Mouse (Mus musculus): ENCODE measurements around the gene Stard5.

Stard5 gene

DNA sequence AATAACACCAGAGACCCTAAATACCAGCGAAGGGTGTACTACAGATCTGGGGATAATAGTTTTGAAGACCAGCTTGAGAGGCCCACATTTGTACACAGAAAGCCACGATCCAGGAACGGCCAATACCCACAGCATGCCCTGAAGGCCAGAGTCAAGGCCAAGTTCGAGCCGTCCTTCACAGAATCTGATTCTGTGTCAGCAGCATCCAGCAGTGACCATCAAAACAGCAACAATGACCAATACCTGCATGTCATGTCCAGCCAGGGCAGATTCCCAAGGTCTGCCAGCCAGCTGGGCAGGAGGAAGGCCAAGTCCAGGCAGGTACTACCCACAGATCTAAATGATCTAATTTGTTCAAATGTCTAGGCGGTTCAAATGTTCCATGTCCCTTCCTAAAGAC is 9.2 kb upstream of the Stard5 start:
- DNase-seq (ENCODE audit: low read depth, low spot score): no peak
- Histone ChIP-seq H3K27me3 (ENCODE audit: control insufficient read depth, insufficient read depth, low read length, poor library complexity, severe bottlenecking) (no peaks in the 10 kb centered on the region), H3K36me3 (ENCODE audit: control insufficient read depth, insufficient read depth, low read length, poor library complexity, severe bottlenecking) (no peaks in the 10 kb centered on the region)

DNA sequence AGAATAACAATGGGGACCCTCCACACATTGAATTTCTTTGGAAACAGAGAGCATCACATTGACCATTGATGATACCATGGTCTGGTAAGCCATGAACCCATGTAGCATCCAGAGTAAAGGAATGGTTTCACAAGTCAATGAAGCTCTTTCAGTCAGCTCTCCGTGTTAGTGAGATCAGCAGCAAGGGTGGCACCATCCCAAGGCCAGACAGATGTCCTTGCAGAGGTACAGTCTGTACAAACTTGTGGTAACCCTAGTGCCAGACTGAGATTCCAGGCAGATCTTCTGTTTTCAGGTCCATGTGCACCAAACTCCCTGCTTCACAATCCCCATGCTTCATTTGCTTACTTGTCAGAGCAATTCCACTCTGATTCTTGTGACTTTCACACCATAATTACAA is 7.7 kb upstream of the Stard5 start:
- DNase-seq (ENCODE audit: low read depth, low spot score): no peak
- Histone ChIP-seq H3K36me3 (ENCODE audit: control insufficient read depth, insufficient read depth, low read length, poor library complexity, severe bottlenecking) (no peaks in the 10 kb centered on the region), H3K27me3 (ENCODE audit: control insufficient read depth, insufficient read depth, low read length, poor library complexity, severe bottlenecking) (no peaks in the 10 kb centered on the region)

DNA sequence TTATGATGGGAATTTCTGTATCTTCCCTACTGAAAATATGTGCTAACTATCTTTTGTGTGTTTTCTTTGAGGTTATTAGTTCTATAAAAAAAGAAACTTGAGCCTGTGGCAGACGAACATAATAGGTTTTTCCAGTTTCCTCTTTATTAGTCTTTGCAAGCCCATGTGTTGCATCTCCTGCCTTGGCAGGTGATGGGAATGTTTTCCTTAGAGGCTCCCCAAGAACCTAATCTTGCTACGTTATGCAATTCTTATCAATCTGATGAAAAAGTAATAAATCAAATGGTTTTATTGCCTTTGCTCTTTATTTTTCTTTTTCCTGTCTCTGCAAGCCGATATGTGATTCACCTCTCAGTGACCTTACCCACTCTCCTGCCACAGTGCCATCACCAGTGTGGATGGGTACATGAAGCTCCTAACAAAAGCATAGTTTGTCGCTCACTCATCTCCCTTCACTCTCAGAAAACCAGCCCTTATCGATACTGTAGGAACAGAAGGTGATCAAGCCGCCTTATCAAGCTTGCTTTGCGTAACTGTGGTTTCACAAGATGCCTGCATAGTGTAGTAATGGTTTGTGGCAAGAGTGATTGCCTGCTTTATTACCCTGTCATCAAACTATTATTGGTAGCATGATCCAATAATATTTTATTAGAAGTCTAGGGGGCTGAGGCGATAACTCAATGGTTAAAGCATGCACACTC is 5.1 kb upstream of the Stard5 start:
- Histone ChIP-seq H3K36me3 (ENCODE audit: control insufficient read depth, insufficient read depth, low read length, poor library complexity, severe bottlenecking) (no peaks in the 10 kb centered on the region), H3K27me3 (ENCODE audit: control insufficient read depth, insufficient read depth, low read length, poor library complexity, severe bottlenecking) (no peaks in the 10 kb centered on the region)
- no peak for DNase-seq (ENCODE audit: low read depth, low spot score)

DNA sequence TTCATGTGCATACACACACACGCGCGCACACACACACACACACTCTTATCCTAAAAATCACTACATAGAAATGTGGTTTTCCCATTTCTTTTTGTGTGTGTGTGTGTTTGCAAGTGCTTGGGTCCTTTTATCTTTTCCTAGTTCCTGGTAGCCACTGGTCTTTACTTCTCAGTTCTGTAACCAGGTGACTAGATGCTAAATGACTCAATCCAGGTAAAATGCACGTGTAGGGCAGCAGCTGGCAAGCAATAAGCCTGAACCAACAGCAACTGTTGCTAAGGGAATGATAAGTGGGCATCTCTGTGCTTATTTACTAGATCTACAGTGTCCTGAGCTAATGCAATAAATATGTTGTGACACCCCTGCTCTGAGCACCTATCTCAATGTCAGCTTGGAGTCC is 4.4 kb upstream of the Stard5 start:
- no peak for DNase-seq (ENCODE audit: low read depth, low spot score)
- H3K27me3 ChIP-seq (ENCODE audit: control insufficient read depth, insufficient read depth, low read length, poor library complexity, severe bottlenecking): no peaks in the 10 kb centered on the region
- no peaks in the 10 kb centered on the region for H3K36me3 ChIP-seq (ENCODE audit: control insufficient read depth, insufficient read depth, low read length, poor library complexity, severe bottlenecking)

- H3K27me3 ChIP-seq (ENCODE audit: control insufficient read depth, insufficient read depth, low read length, poor library complexity, severe bottlenecking): no peaks in the 10 kb centered on the region
- H3K36me3 ChIP-seq (ENCODE audit: control insufficient read depth, insufficient read depth, low read length, poor library complexity, severe bottlenecking): 0 out of 2 replicates have a peak, but pooled peaks cover 4% of the 10 kb centered on the region
- DNase-seq (ENCODE audit: low read depth, low spot score): no peak
Observed at GRCm38 (mm10) chr7:83631073-83631827, 509 bp upstream of the Stard5 start.

- no peak for DNase-seq (ENCODE audit: low read depth, low spot score)
- H3K27me3 ChIP-seq (ENCODE audit: control insufficient read depth, insufficient read depth, low read length, poor library complexity, severe bottlenecking): no peaks in the 10 kb centered on the region
- 0 out of 2 replicates have a peak, but pooled peaks cover 5% of the 10 kb centered on the region for H3K36me3 ChIP-seq (ENCODE audit: control insufficient read depth, insufficient read depth, low read length, poor library complexity, severe bottlenecking)
Observed at GRCm38 (mm10) chr7:83632682-83633120, 942 bp downstream of the Stard5 start.

DNA sequence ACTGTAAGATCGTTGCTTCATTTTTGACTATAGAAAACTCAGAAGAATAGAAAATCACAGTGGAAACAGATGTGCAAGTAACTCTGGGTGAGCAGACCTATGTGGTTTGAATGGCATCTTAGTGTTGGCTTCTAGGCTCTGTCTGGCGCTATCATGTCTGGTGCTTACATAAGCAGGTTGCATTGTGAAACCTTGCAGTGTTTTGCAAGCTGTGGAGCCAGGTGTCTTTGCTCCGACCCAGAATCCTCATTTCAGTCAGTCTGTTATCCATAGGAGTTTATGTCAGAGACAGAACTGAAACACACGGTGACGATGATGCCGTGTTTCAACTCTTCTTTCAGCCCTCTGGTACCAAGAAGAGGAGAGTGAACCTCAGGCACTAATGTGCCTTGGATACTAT is 2.1 kb downstream of the Stard5 start:
- no peak for DNase-seq (ENCODE audit: low read depth, low spot score)
- H3K36me3 ChIP-seq (ENCODE audit: control insufficient read depth, insufficient read depth, low read length, poor library complexity, severe bottlenecking): 0 out of 2 replicates have a peak, but pooled peaks cover 5% of the 10 kb centered on the region
- no peaks in the 10 kb centered on the region for H3K27me3 ChIP-seq (ENCODE audit: control insufficient read depth, insufficient read depth, low read length, poor library complexity, severe bottlenecking)

GRCm38 (mm10) chr7:83635726-83636125 is 4.0 kb downstream of the Stard5 start:
- Histone ChIP-seq H3K36me3 (ENCODE audit: control insufficient read depth, insufficient read depth, low read length, poor library complexity, severe bottlenecking) (peaks cover 7% of the 10 kb centered on the region), H3K27me3 (ENCODE audit: control insufficient read depth, insufficient read depth, low read length, poor library complexity, severe bottlenecking) (no peaks in the 10 kb centered on the region)
- no peak for DNase-seq (ENCODE audit: low read depth, low spot score)

DNA sequence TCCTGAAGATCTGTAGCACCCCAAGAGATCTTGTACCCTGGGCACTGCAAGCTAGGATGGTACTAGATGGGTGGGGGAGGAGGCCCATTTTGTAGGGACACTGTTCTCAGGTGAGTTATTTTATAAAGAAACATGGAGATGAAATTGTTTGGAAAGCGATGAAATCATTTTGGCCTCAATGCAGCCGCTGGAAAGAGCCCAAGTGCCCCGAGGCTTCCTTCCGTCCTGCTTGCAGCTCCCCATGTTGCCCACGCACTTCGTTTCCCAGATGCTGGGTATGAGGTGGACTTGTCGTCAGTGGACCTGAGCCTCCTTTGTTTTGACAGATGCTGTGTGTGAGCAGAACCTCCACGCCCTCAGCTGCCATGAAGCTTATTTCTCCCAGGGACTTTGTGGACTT is 4.7 kb downstream of the Stard5 start:
- no peaks in the 10 kb centered on the region for H3K27me3 ChIP-seq (ENCODE audit: control insufficient read depth, insufficient read depth, low read length, poor library complexity, severe bottlenecking)
- no peak for DNase-seq (ENCODE audit: low read depth, low spot score)
- H3K36me3 ChIP-seq (ENCODE audit: control insufficient read depth, insufficient read depth, low read length, poor library complexity, severe bottlenecking): peaks cover 7% of the 10 kb centered on the region

GRCm38 (mm10) chr7:83637781-83638583 is 6.2 kb downstream of the Stard5 start:
- no peak for DNase-seq (ENCODE audit: low read depth, low spot score)
- Histone ChIP-seq H3K36me3 (ENCODE audit: control insufficient read depth, insufficient read depth, low read length, poor library complexity, severe bottlenecking) (peaks cover 11% of the 10 kb centered on the region), H3K27me3 (ENCODE audit: control insufficient read depth, insufficient read depth, low read length, poor library complexity, severe bottlenecking) (no peaks in the 10 kb centered on the region)

DNA sequence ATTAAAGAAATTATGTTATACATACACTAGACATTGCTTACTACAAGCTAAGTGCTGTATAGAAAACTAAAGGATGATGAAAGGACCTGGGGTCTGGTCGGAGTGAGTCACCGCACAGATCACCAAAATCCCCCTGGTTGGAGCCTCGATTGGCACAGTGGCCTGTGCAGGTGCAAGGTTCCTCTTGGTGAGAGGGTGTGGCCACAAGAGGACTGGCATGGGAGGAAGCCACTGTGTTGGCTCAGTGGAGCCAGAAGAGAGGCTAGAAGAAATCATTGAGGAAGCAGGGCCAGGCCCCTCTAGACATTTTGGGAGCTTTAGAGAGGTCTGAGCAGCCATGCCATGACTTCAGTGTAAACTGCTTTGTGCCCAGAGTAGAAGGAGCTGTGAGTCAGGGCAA is 7.3 kb downstream of the Stard5 start:
- peaks cover 15% of the 10 kb centered on the region for H3K36me3 ChIP-seq (ENCODE audit: control insufficient read depth, insufficient read depth, low read length, poor library complexity, severe bottlenecking)
- peak; percentile 79 for DNase-seq (ENCODE audit: low read depth, low spot score)

GRCm38 (mm10) chr7:83640581-83640980 is 8.8 kb downstream of the Stard5 start:
- Histone ChIP-seq H3K27me3 (ENCODE audit: control insufficient read depth, insufficient read depth, low read length, poor library complexity, severe bottlenecking) (no peaks in the 10 kb centered on the region), H3K36me3 (ENCODE audit: control insufficient read depth, insufficient read depth, low read length, poor library complexity, severe bottlenecking) (peaks cover 19% of the 10 kb centered on the region)
- no peak for DNase-seq (ENCODE audit: low read depth, low spot score)

More for the DNA sequence above, 7.3 kb downstream of the Stard5 start:
- no peaks in the 10 kb centered on the region for H3K27me3 ChIP-seq (ENCODE audit: control insufficient read depth, insufficient read depth, low read length, poor library complexity, severe bottlenecking)

GRCm38 (mm10) chr7:83641163-83641562 is 9.4 kb downstream of the Stard5 start:
- DNase-seq (ENCODE audit: low read depth, low spot score): no peak
- H3K36me3 ChIP-seq (ENCODE audit: control insufficient read depth, insufficient read depth, low read length, poor library complexity, severe bottlenecking): peaks cover 21% of the 10 kb centered on the region
- H3K27me3 ChIP-seq (ENCODE audit: control insufficient read depth, insufficient read depth, low read length, poor library complexity, severe bottlenecking): no peaks in the 10 kb centered on the region

DNA sequence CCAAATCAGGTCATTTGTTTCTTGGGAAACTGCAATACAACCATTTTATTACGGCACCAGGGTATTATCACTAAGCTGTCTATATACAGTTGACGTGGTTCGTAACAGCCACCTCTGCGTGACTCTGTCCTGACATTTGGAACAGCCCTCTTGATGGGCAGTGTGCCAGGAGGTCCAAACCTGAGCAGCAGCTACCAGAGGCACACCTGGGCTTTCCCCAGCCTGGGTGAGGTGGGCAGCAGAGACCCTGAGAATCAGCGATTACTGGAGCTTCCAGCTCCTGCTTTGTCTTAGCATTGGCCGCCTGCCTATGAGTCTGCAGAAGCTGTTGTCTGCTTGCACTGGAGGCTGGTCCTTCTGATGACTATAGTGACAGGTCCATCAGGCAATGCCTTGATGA is 11.8 kb downstream of the Stard5 start:
- no peak for DNase-seq (ENCODE audit: low read depth, low spot score)
- Histone ChIP-seq H3K27me3 (ENCODE audit: control insufficient read depth, insufficient read depth, low read length, poor library complexity, severe bottlenecking) (no peaks in the 10 kb centered on the region), H3K36me3 (ENCODE audit: control insufficient read depth, insufficient read depth, low read length, poor library complexity, severe bottlenecking) (peaks cover 34% of the 10 kb centered on the region)

- Histone ChIP-seq H3K36me3 (ENCODE audit: control insufficient read depth, insufficient read depth, low read length, poor library complexity, severe bottlenecking) (peaks cover 38% of the 10 kb centered on the region), H3K27me3 (ENCODE audit: control insufficient read depth, insufficient read depth, low read length, poor library complexity, severe bottlenecking) (no peaks in the 10 kb centered on the region)
- DNase-seq (ENCODE audit: low read depth, low spot score): no peak
Observed at GRCm38 (mm10) chr7:83644761-83645160, 13.0 kb downstream of the Stard5 start.
